Mouse (Mus musculus): ENCODE data around the gene Mettl26. TPM values are rescaled to one million over a fixed set of nuclear protein-coding genes. Genes with fewer than 3 reads are reported as not detected.

Mettl26 gene
- polyA plus RNA-seq, 1 experiment from 2014 or later: 52.0 TPM

Small RNA genes within 50 kb of the gene (microRNA-seq; reads per million reads assigned to microRNA genes)
- not detected for gene Mir3082

Other genes starting within 250 kb of the Mettl26 start
- 1.6 and 2.1 TPM in 2 replicates for gene Gng13, start 157.9 kb upstream of the Mettl26 start, polyA plus RNA-seq (2016; fragmentation: Nextera tagmentation; extraction: Ambion mirVana)
- 24.9 and 25.6 TPM in 2 replicates for gene Chtf18, start 147.7 kb upstream of the Mettl26 start, polyA plus RNA-seq (2016; fragmentation: Nextera tagmentation; extraction: Ambion mirVana)
- gene Rpusd1, start 147.4 kb upstream of the Mettl26 start, polyA plus RNA-seq (2016; fragmentation: Nextera tagmentation; extraction: Ambion mirVana): 20.5 and 22.1 TPM in 2 replicates
- not detected in 2 replicates for gene Mslnl, start 139.0 kb upstream of the Mettl26 start, polyA plus RNA-seq (2016; fragmentation: Nextera tagmentation; extraction: Ambion mirVana)
- 0.27 and 0.38 TPM in 2 replicates for gene Msln, start 120.7 kb upstream of the Mettl26 start, polyA plus RNA-seq (2016; fragmentation: Nextera tagmentation; extraction: Ambion mirVana)
- 25.5 and 29.2 TPM in 2 replicates for gene Narfl, start 101.3 kb upstream of the Mettl26 start, polyA plus RNA-seq (2016; fragmentation: Nextera tagmentation; extraction: Ambion mirVana)
- 102 and 103 TPM in 2 replicates for gene Haghl, start 89.4 kb upstream of the Mettl26 start, polyA plus RNA-seq (2016; fragmentation: Nextera tagmentation; extraction: Ambion mirVana)
- 0.33 and 0.57 TPM in 2 replicates for gene Ccdc78, start 88.5 kb upstream of the Mettl26 start, polyA plus RNA-seq (2016; fragmentation: Nextera tagmentation; extraction: Ambion mirVana)
- gene Fam173a, start 82.2 kb upstream of the Mettl26 start, polyA plus RNA-seq (2016; fragmentation: Nextera tagmentation; extraction: Ambion mirVana): 75.3 and 84.6 TPM in 2 replicates
- 1.0 and 1.9 TPM in 2 replicates for gene AC134908.4, start 79.4 kb upstream of the Mettl26 start, polyA plus RNA-seq (2016; fragmentation: Nextera tagmentation; extraction: Ambion mirVana)
- 80.7 and 92.0 TPM in 2 replicates for gene Metrn, start 77.9 kb upstream of the Mettl26 start, polyA plus RNA-seq (2016; fragmentation: Nextera tagmentation; extraction: Ambion mirVana)
- 25.8 and 27.0 TPM in 2 replicates for gene Fbxl16, start 66.0 kb upstream of the Mettl26 start, polyA plus RNA-seq (2016; fragmentation: Nextera tagmentation; extraction: Ambion mirVana)
- 27.6 and 28.6 TPM in 2 replicates for gene Wdr24, start 51.4 kb upstream of the Mettl26 start, polyA plus RNA-seq (2016; fragmentation: Nextera tagmentation; extraction: Ambion mirVana)
- gene Jmjd8, start 46.2 kb upstream of the Mettl26 start, polyA plus RNA-seq (2016; fragmentation: Nextera tagmentation; extraction: Ambion mirVana): 67.7 and 72.6 TPM in 2 replicates
- 293 and 301 TPM in 2 replicates for gene Stub1, start 41.7 kb upstream of the Mettl26 start, polyA plus RNA-seq (2016; fragmentation: Nextera tagmentation; extraction: Ambion mirVana)
- gene Rhbdl1, start 37.8 kb upstream of the Mettl26 start, polyA plus RNA-seq (2016; fragmentation: Nextera tagmentation; extraction: Ambion mirVana): 8.1 and 8.6 TPM in 2 replicates
- gene Gm20683, start 33.3 kb upstream of the Mettl26 start, polyA plus RNA-seq (2016; fragmentation: Nextera tagmentation; extraction: Ambion mirVana): 3.9 and 4.8 TPM in 2 replicates
- gene Rhot2, start 30.2 kb upstream of the Mettl26 start, polyA plus RNA-seq (2016; fragmentation: Nextera tagmentation; extraction: Ambion mirVana): 18.4 and 20.1 TPM in 2 replicates
- gene Wdr90, start 13.6 kb upstream of the Mettl26 start, polyA plus RNA-seq (2016; fragmentation: Nextera tagmentation; extraction: Ambion mirVana): 23.6 and 24.9 TPM in 2 replicates
- 6.8 and 7.2 TPM in 2 replicates for gene Mcrip2, start 6.3 kb upstream of the Mettl26 start, polyA plus RNA-seq (2016; fragmentation: Nextera tagmentation; extraction: Ambion mirVana)
- 0.63 and 0.86 TPM in 2 replicates for gene Wfikkn1, start 5.8 kb downstream of the Mettl26 start, polyA plus RNA-seq (2016; fragmentation: Nextera tagmentation; extraction: Ambion mirVana)
- gene Rab40c, start 44.7 kb downstream of the Mettl26 start, polyA plus RNA-seq (2016; fragmentation: Nextera tagmentation; extraction: Ambion mirVana): 47.7 and 49.3 TPM in 2 replicates
- 54.7 and 57.3 TPM in 2 replicates for gene Pigq, start 69.9 kb downstream of the Mettl26 start, polyA plus RNA-seq (2016; fragmentation: Nextera tagmentation; extraction: Ambion mirVana)
- 0.11 and 0.14 TPM in 2 replicates for gene Nhlrc4, start 69.9 kb downstream of the Mettl26 start, polyA plus RNA-seq (2016; fragmentation: Nextera tagmentation; extraction: Ambion mirVana)
- 0.08 TPM in 2 replicates for gene A930017K11Rik, start 77.5 kb downstream of the Mettl26 start, polyA plus RNA-seq (2016; fragmentation: Nextera tagmentation; extraction: Ambion mirVana)
- gene Capn15, start 110.7 kb downstream of the Mettl26 start, polyA plus RNA-seq (2016; fragmentation: Nextera tagmentation; extraction: Ambion mirVana): 28.2 and 31.5 TPM in 2 replicates
- 33.8 and 36.7 TPM in 2 replicates for gene Rab11fip3, start 194.5 kb downstream of the Mettl26 start, polyA plus RNA-seq (2016; fragmentation: Nextera tagmentation; extraction: Ambion mirVana)
- gene Decr2, start 215.3 kb downstream of the Mettl26 start, polyA plus RNA-seq (2016; fragmentation: Nextera tagmentation; extraction: Ambion mirVana): 28.6 and 30.1 TPM in 2 replicates
- gene Nme4, start 220.5 kb downstream of the Mettl26 start, polyA plus RNA-seq (2016; fragmentation: Nextera tagmentation; extraction: Ambion mirVana): 50.8 and 54.4 TPM in 2 replicates
- 2.3 and 2.4 TPM in 2 replicates for gene Tmem8, start 238.2 kb downstream of the Mettl26 start, polyA plus RNA-seq (2016; fragmentation: Nextera tagmentation; extraction: Ambion mirVana)
- gene Mrpl28, start 248.4 kb downstream of the Mettl26 start, polyA plus RNA-seq (2016; fragmentation: Nextera tagmentation; extraction: Ambion mirVana): 190 and 200 TPM in 2 replicates